Mouse (Mus musculus) left cerebral cortex, postnatal 36 days (tissue): Measurements from ENCODE around the gene Pdcd6ip. TPM values are rescaled to one million over a fixed set of nuclear protein-coding genes. Genes with fewer than 3 reads are reported as not detected.
"Not testable (repeated sequence)": the region's sequence is repeated elsewhere in the genome, so short reads cannot be mapped to it uniquely, and the experiment has no call there.

Experiments
- DNase-seq, 2 experiments: peaks; one replicate each; pipeline ENCODE4 v3.0.0; 2021 to 2022; ENCODE audit warnings: low spot score in 2 of 2, mixed read lengths in 1 of 2
- intact Hi-C: fragments of 180-260 bp; cut with DNase I; formaldehyde crosslinking; loops from one replicate; pipeline ENCODE4 v1.15.1; 2025
- total RNA-seq, 2 experiments: library from RNA; stranded (reverse); gene quantifications; 2 replicates each; pipeline ENCODE4 v1.2.3; 2021

The Pdcd6ip gene
- total RNA-seq, 2 experiments from 2014 or later, result 56.3 to 76.6 TPM

DNA sequence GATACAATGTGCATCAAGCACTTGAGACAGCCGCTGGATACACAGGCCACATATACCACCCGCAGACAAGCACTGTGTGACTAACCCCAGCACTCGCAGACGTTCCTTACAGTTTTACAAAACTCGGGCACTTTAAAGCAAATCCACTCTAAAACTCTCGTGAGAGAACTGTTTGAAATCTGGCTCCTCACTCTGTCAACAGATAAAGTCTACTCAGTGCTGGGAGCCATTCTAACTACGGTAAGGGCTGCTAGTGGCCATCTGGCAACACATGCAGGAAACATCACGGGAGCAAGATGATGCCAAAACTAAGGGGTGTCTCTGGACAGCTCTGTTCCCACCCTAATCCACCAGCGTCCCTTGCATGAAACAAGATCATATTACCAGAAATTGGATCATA lies 1.2 kb downstream of the Pdcd6ip start:
- intact Hi-C loops, result no loop called here
- no peak for DNase-seq

DNA sequence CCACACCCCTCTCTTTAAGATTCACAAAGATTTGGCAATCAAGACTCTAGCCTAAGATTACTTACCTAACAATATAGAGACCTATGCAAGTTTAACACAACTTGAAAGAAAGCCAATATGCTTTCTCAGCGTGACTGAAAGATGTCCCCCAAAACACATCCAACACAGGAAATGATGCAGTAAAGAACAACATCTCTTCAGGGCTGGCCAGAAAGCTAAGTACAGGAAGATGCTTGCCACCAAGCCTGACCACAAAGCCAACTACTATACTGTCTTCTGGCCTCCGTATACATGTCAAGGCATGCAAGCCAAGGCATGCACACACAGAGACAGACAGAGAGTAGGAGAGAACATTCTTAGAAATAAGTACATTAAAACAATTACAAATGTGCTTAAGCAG lies 2.0 kb downstream of the Pdcd6ip start:
- DNase-seq, result no peak
- intact Hi-C loops, result no loop called here

DNA sequence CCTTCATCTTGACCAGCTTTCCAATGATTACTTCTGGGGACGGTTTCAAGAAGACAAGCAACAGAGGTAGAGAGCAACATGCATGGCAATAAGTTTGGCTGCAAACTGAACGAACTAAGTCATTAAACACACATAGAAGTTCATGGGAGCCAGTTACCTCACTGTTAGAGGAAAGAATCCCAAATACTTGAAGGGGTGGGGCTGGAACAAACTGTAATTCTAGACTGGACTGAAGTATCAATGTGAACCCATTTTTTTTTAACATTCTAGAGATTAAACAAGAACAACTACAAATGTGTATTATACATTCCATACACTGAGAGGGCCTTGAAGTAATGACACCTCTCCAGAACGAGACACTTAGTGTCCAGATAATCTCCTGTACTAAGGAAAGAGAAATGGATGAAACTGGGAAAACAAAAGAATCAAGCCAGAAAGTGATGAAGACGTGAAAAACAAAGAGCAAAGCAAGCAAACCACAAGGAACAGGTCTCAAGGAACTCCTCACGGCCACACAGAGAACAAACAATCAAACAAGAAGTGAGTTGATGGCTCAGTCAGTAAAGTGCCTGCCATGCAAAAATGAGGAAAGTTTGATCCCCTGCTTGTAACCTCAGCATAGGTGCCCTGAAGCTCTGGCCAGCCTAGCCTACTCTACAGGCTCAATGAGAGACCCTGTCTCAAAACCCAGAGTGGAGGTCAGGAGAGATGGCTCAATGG lies 6.5 kb downstream of the Pdcd6ip start:
- intact Hi-C loops, result no loop called here
- no peak for DNase-seq

DNA sequence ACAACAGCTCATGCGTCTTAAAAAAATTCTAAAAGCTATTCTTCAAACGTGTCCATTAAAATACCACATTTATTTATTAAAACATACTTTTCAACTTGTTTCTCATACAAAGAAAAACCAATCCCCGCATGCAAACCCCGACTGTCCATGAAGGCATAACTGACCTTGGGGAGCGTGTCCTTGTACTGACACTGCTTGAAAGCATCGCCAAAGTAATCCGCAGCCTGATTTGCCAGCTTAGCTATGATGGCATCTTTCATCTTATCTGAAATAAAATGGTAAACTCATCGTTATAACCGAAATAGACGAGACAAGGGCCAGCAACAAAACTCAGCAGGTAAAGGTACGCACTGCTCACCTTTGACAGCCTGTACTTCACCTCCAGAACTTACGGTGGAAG lies 20.6 kb downstream of the Pdcd6ip start:
- DNase-seq, result no peak
- intact Hi-C loops, result no loop called here

DNA sequence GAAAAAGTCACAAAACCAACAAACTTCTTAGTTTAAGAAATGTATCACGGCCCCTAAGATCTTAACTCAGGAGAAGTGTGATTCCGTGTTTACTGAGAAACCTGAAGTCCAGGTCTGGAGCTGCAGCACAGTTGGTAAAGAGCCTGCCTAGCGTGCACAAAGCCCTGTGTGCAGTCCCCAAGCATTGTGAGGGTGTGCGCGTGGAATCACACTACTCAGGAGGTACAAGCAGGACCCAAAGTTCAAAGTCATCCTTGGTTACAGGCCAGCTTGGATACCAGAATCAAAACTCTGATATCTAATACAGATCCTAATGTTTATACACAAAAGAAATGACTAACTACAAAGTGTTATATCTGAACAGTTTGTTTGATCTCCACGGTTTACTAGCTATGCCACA lies 34.3 kb downstream of the Pdcd6ip start:
- DNase-seq, result no peak

DNA sequence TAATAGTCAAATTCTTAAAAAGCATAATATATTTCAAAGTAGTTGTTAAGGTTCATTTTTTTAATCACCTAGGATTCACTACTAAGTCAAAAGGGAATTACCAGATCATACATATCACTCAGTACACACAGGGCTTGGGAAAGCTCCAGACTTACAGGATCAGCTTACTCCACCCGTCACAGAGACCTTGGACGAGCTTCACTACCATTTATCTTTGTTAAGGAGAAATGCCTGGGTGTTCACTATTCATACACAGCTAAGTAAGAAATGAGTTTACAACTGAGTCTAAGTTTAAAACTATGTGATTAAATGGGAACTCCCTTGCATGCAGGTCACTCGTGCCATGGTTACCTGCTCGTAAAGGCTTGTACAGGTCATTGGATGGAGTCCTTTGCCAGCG lies 35.7 kb downstream of the Pdcd6ip start:
- intact Hi-C loops, result no loop called here
- DNase-seq, result no peak

More for the DNA sequence above, 34.3 kb downstream of the Pdcd6ip start:
- intact Hi-C loops, result no loop called here

DNA sequence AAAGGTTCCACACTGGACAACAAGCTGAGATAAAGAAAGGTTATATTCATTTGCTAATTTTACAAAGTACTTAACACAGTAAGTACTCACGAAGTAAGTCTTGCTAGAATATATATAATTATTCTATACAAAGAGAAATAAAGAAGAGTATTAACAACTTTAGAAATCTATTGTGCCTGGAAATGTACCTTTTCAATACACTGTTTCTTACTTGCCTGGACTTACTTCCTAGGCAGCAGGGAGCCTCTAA lies 37.3 kb downstream of the Pdcd6ip start:
- intact Hi-C loops, result no loop called here

DNA sequence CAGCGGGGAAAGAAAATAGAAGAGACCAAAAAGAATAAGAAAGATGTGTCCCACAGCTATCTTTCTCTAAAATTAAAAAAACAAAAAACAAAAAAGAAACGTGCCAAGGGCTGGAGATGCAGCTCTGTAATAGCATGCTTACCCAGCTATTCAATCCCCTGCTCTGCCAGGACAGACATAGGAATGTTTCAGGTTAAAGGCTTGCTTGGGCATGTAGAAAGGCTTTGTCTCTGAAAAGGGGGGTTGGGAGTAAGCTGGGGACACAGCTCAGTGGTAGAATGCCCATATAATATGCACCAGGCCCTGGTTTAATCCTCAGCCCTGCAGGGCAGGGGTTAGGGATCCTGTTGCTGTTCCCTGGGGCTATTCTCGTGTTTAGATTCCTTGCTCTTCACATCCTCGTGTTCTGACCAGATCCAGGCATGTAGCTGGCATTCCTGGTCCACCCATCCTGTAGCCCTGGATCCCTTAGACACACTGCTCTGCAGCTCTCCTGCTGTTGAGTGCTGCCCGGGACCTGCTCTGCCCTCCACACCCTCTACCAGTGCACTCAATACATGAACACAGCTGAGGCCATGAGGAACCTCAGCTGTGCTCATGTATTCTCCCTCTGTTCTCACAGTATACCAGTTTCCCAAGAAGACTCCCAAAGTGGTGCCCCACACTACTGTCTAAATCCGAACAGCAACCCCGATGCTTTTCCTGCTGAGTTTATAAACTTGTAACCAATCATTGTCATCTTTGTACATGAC lies 37.8 kb downstream of the Pdcd6ip start:
- DNase-seq, result no peak
- intact Hi-C loops, result no loop called here

More for the DNA sequence above, 37.3 kb downstream of the Pdcd6ip start:
- no peak for DNase-seq

DNA sequence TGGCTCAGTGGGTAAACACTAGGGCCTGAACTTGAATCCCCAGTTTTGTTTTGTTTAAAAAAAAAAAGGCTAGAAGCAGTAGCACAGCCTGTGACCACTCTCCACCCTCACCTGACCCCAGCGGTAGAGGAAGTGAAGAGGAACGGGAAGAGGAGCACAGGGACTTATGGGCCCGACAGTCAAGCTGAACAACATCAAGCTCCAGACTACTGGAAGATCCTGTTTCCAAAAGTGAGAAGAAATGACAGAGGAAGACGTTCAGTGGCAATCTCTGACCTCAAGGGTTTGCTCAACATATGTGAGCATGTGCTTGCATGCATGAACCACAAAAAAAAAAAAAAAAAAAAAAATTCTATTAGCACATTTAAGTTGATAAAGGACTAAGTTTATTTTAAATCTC lies 44.6 kb downstream of the Pdcd6ip start:
- intact Hi-C loops, result no loop called here
- DNase-seq, result no peak

DNA sequence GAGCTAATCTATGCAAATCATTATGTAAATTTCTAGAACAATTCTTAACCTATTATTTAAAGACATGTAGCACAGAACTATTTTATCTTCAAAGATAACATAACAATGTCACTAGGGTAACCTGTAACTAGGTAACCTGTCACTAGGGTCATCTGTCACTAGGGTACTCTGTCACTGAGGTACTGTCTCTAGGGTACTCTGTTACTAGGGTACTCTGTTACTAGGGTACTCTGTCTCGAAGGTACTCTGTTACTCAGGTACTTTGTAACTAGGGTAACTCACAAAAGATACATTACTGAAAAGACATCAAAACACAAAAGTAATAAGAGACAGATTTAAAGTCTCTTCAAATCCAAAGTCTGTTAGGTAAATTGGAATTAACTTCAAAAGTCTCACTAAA lies 50.2 kb downstream of the Pdcd6ip start:
- intact Hi-C loops, result no loop called here
- no peak for DNase-seq

DNA sequence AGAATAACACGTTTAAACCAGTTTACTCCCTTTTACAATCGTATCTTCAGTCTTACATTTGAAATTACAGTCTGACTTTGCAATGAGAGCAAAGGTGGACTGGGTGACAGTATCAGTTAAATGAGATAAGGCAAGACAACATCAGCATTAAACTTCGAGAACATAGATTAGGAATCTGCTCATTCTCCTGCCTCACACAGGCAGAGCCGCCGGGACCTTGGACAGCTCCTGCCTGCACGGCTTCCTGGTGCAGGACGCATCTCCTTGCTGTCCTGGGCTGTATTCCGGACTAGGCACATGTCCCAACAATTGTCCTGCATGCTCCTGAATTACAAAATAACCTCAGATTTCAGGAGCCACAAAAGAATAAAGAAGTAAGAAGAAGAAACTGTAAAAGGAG lies 54.5 kb downstream of the Pdcd6ip start:
- no peak for DNase-seq
- intact Hi-C loops, result no loop called here

DNA sequence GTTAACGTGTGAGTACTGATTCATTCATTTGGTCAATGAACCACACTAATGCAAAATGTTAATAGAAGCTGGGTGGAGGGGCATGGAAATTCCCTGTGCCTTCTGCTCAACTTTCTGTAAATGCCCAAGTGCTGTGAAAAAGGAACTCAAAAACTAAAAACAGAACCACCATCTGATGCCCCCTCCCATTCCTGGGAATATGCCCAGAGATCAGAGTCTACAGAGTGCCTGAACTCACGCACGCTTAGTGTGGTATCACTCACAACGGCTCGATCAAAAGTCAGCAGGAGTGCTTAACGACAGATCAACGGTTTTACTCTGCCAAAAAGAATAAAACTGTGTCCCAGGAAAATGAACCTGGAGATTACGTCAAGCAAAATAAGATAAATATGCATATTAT lies 57.3 kb downstream of the Pdcd6ip start:
- no peak for DNase-seq
- intact Hi-C loops, result no loop called here

DNA sequence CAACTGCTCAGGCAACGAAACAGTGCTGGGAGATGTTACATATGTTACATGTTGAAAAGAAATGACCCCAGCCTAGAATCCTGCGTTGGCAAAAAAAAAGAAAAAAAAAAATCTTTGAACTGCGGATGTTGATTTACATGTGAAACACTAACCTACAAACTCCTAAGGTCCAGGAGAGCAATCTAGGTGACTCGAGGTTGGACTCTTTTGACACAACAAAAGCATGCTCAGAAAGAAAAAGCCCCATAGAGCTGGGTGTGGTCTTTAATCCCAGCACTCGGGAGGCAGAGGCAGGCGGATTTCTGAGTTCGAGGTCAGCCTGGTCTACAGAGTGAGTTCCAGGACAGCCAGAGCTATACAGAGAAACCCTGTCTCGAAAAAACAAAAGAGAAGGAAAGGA lies 58.8 kb downstream of the Pdcd6ip start:
- not testable (repeated sequence) for DNase-seq
- intact Hi-C loops, result loop anchor here (5.0 kb wide), 2 partner anchors 1417 to 1732 kb away; no protein-coding TSS in a partner anchor

DNA sequence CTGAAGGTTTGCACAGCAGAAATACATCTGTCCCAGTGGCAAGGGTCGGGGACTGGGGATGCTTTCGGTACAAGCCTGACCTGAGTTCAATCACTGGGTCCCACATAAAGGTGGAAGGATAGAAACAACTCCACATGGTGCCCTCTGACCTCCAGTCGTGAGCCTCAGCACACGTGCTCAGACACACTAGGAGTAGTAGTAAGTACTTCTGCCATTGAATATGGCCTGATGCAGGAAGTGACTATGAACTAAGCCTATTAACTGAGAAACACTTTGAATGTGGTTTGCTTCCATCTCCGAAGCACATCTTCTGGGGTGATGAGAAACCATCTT lies 62.3 kb downstream of the Pdcd6ip start:
- intact Hi-C loops, result loop anchor here (5.0 kb wide), 2 partner anchors 1414 to 1729 kb away; no protein-coding TSS in a partner anchor
- DNase-seq, result no peak

DNA sequence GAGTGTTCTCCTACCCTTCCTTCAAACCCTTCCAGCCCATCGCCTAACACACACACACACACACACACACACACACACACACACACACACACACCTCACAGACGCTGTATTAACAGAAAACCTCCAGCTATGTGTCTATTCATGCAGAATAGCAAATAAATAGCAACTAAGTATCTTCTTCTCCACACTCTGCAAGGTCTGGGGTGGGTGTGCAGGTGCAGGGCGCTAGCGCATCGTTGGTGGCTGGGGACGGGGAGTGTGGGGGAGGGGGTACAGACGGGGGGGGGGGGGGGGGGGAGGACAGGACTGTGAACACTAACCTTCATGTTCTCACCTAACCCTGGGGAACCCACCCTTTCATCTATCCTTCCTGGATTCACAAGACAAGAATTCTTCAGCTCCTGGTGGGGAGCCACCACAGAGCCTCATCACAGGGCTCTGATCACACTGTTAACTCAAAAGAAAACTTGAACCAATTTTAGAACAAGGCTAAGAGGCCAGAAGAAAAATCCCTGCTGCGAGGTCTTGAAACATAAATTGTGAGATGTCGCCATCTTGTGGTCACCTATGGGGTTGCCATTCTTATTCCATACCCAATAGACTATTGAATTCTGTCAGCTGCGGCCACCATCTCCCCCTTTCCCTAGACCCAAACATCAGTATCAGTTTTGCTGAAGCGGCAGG lies 62.8 kb downstream of the Pdcd6ip start:
- DNase-seq, result peak; percentile 73 to 78
- intact Hi-C loops, result loop anchor here (5.0 kb wide), 2 partner anchors 1413 to 1728 kb away; no protein-coding TSS in a partner anchor

DNA sequence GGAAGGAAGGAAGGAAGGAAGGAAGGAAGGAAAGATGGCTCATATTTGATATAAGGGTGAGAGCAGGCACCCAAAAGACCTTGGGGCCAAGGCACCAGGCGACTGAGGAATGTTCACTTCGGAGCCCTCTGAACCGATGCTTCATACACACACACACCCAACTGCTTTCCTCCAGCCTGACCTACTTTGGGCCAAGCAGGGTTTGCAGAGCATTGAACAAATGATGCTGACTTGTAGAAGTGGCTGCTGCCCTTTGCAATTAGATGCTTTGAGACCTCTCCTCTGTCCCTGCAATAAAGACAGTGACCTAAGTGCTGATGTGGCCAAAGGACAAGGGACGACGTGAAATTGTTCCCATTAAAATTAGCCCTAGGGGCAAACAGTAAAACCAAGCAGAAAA lies 63.4 kb downstream of the Pdcd6ip start:
- intact Hi-C loops, result loop anchor here (5.0 kb wide), 3 partner anchors 1412 to 1727 kb away; no protein-coding TSS in a partner anchor
- DNase-seq, result no peak

DNA sequence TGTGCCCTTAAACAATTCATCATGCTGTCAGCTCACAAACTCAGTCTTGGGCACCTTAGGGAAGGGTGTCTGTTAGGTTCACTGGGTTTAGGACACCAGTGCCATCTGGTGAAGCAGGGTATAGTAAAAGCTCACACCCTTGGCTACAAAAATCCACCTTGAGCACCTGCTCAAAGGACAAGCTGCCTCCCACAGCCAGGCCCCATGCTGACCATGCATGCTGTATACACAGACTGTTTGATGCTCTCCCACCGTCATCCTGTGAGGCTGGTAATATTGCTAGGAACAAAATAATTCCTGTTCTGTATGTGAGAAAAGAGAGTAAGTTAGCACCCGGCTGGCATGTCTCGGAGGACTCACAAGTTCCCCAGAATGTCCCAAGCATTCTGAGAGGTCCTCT lies 64.0 kb downstream of the Pdcd6ip start:
- intact Hi-C loops, result loop anchor here (5.0 kb wide), 1 partner anchor 1707 kb away; no protein-coding TSS in a partner anchor
- no peak for DNase-seq

DNA sequence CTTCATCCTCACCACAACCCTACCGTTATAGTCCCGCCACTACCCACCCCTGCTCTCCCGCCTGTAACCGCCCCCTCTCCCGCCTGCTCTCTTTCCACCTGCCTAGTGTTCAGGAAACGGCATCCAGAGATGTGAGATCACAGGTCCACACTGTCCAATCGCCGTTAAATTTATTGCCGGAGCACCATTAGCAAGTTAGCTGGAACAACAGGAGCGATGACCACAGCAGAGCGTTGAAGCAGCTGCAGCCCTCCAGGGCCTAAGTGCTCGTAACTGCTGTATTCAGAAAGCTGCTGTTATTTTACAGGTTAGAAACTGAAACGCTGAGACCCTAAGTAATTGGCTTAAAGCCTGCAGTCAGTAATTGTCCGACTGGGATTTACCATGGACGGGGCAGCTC lies 64.4 kb downstream of the Pdcd6ip start:
- DNase-seq, result no peak
- intact Hi-C loops, result loop anchor here (5.0 kb wide), 1 partner anchor 1706 kb away; no protein-coding TSS in a partner anchor

DNA sequence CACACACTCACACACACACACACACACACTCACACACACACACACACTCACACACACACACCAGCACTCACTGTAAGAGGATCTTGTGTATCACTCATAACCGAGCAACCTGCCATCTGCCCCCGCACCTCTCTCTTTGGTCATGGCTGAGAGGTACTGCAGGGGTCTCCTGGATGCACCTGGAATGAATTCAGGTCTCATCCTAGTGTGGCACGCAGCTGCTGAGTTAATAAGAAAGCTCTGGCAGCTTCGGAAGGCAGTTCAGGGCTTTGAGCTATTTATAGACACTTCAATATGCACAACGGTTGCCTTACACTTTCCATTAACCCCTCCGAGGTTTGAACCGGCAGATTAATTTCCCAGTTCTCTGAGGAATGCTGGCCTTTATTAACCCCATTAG lies 73.1 kb downstream of the Pdcd6ip start:
- DNase-seq, result no peak
- intact Hi-C loops, result loop anchor here (5.0 kb wide), 2 partner anchors 373 to 458 kb away; no protein-coding TSS in a partner anchor

DNA sequence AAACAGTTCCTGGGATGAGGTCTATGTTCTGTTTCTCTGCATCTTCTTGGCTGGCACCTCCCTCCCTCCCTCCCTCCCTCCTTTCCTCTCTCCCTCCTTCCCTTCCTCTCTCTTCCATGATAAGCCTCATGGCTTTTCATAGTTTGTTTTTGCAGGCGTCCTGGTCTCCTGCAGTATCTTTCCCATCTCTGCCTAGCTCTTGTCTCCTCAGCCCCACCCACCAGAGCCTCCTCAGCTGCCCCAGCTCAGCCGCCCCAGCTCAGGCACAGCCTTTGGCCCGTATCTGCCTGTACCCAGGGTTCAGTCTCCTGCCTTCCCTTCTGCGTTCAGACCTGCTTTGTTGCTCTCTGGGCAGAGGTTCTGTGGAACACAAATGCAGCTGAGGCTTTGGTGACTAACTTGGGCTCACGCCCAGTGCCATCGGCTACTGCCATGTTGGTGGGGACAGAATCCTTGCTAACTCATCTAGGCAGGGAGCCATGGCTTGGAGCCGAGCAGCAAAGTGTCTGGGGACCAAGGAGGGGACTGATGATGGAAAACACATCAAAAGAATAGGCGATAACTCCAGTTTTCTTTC lies 74.8 kb downstream of the Pdcd6ip start:
- DNase-seq, result peak; percentile 57
- intact Hi-C loops, result loop anchor here (5.0 kb wide), 1 partner anchor 371 kb away; no protein-coding TSS in a partner anchor
